Mouse (Mus musculus) forebrain, embryonic 14.5 days (tissue): ENCODE results near the gene Glp2r. TPM values are rescaled to one million over a fixed set of nuclear protein-coding genes. Genes with fewer than 3 reads are reported as not detected.

Experiments used
- ATAC-seq: fragments of 200-750 bp; cut with Nextera tagmentation; 2 replicates; pipeline ENCODE4 v1.8.0; 2017; ENCODE audit warnings: mild to moderate bottlenecking, moderate library complexity
- DNase-seq: peaks from one replicate; pipeline ENCODE4 v3.0.0-alpha.2; 2015; ENCODE audit warnings: low spot score
- H3K27ac ChIP-seq: fragments of 300-500 bp; sonication (generic); 2 replicates; pipeline ENCODE4 v1.5.1; 2014; ENCODE audit warnings: low read depth, mild to moderate bottlenecking, control low read depth, low read length, moderate library complexity
- H3K27me3 ChIP-seq: fragments of 300-500 bp; sonication (generic); replicated peaks from 2 replicates; pipeline ENCODE4 v1.6.1; 2014; ENCODE audit warnings: low read length, control low read depth, mixed read lengths; ENCODE audit not compliant: control insufficient read depth, insufficient read depth
- H3K36me3 ChIP-seq: fragments of 300-500 bp; sonication (generic); 2 replicates; pipeline ENCODE4 v1.6.1; 2014; ENCODE audit warnings: low read length, control low read depth; ENCODE audit not compliant: control insufficient read depth, insufficient read depth
- H3K4me1 ChIP-seq: fragments of 300-500 bp; sonication (generic); 2 replicates; pipeline ENCODE4 v1.6.1; 2014; ENCODE audit warnings: antibody characterized with exemption, low read length, control low read depth; ENCODE audit not compliant: control insufficient read depth, insufficient read depth
- H3K4me2 ChIP-seq: fragments of 300-500 bp; sonication (generic); 2 replicates; pipeline ENCODE4 v1.6.1; 2014; ENCODE audit warnings: mild to moderate bottlenecking, control low read depth, low read length
- H3K4me3 ChIP-seq: fragments of 300-500 bp; sonication (generic); 2 replicates; pipeline ENCODE4 v1.5.1; 2014; ENCODE audit warnings: low read depth, low read length, control low read depth
- H3K9ac ChIP-seq: fragments of 300-500 bp; sonication (generic); 2 replicates; pipeline ENCODE4 v1.6.1; 2014; ENCODE audit warnings: mild to moderate bottlenecking, low read length, control low read depth, moderate library complexity
- H3K9me3 ChIP-seq: fragments of 300-500 bp; sonication (generic); replicated peaks from 2 replicates; pipeline ENCODE4 v1.6.1; 2016; ENCODE audit warnings: low read length, control low read depth, mixed read lengths; ENCODE audit not compliant: control insufficient read depth
- WGBS: fragments of 180-500 bp; shearing (Covaris S2); extraction: QIAGEN DNeasy Blood & Tissue Kit; methylation state at CpG from one replicate; pipeline ENCODE4 v1.1.7; 2014; 5-methylcytosine and 5-hydroxymethylcytosine counted together
- polyA plus RNA-seq: library from polyadenylated mRNA; unstranded; fragments of >200 nt; fragmentation: Nextera tagmentation; extraction: Ambion mirVana; gene quantifications from 2 replicates; pipeline ENCODE4 v1.2.1, GENCODE M21; 2014

Gene Glp2r
- polyA plus RNA-seq, 1 experiment from 2014 or later, result 0.05 TPM

DNA sequence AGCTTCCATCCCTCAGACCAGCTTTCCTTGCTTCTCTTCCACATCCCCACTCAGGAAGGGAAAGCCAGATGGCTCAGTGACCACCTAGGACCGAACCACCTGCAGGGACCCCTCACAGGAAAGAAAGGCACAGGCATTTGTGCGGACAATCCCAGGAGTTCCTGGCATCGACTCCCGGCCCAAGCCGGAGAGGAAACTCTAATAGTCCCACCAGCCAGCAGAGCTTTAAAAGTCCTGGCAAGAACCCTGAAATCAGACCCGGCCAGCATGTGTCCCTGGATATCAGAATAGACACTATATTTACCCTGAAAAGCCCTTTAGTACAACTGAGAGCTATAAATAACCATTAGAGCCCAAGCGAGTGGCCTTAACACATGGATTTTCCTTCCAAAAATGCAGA is 27.0 kb upstream of the Glp2r start, which contains the start of gene Dhrs7c:
TSS of gene Dhrs7c (plus strand) at position 257 of the 400 bp plus-strand sequence.
- H3K9me3 ChIP-seq, result no peaks in the 10 kb centered on the region

DNA sequence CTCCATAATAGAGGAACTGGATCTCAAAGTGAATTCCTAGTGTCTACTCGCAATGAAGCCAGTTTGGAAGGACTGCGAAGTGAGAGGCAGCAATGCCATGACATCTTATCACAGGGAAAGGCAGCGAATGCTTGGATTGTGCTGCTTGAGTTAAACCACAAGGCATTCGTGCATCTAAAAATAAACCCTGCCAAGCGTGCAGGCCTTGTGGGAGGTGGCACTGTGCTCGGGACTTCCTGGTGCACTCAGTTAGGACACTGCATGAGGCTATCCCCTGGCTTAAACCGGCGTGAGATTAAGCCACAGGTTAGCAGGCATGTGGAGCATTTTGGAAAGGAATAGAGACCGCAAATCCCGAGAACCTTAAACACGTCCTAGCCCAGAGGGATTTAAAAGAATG is 19.2 kb upstream of the Glp2r start:
- Histone ChIP-seq H3K9ac (no peak overlapping the region), H3K4me2 (no peak overlapping the region), H3K4me3 (no peak overlapping the region), H3K9me3 (no peaks in the 10 kb centered on the region), H3K4me1 (no peaks in the 10 kb centered on the region), H3K36me3 (no peaks in the 10 kb centered on the region), H3K27ac (no peak overlapping the region), H3K27me3 (no peaks in the 10 kb centered on the region)
- 85% methylated on average over 11 of the region's 11 CpGs for WGBS
- ATAC-seq, result no peak
- DNase-seq, result no peak

More for the DNA sequence above, 27.0 kb upstream of the Glp2r start, which contains the start of gene Dhrs7c:
- no peak for ATAC-seq
- H3K27ac ChIP-seq, result no peak within 1 kb of the TSS
- no peaks in the 10 kb centered on the region for H3K36me3 ChIP-seq
- no peak for DNase-seq
- H3K4me2 ChIP-seq, result no peak within 1 kb of the TSS
- no peak within 1 kb of the TSS for H3K9ac ChIP-seq
- H3K4me3 ChIP-seq, result no peak within 1 kb of the TSS
- H3K27me3 ChIP-seq, result no peaks in the 10 kb centered on the region
- no peaks in the 10 kb centered on the region for H3K4me1 ChIP-seq
- WGBS, result 80% methylated on average over 7 of the region's 7 CpGs

DNA sequence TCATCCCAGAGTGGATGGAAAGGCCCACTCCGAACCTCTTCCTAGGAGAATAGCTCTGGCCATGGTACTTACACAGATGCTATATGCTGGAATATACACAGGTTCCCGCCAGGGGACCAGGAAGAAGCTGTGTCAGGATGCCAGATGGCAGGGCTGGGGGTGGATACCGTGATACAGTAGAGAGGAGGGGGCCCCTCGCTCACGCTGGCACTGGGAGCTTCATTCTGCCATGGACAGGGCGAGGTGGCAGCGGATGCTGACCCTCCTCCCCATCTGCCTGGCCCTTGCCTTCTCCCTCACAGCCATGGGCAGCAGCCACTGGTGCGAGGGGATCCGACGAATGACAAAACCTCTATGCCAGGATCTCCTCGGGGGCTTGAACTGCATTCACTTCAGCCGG is 3.4 kb upstream of the Glp2r start, which contains the start of gene Gsg1l2:
TSS of gene Gsg1l2 (plus strand) at position 230 of the 400 bp plus-strand sequence.
- no peaks in the 10 kb centered on the region for H3K27me3 ChIP-seq
- H3K9me3 ChIP-seq, result no peaks in the 10 kb centered on the region
- WGBS, result 78% methylated on average over 12 of the region's 12 CpGs
- H3K27ac ChIP-seq, result no peak within 1 kb of the TSS
- ATAC-seq (no peak), DNase-seq (peak; percentile 13)
- H3K4me3 ChIP-seq, result no peak within 1 kb of the TSS
- H3K4me1 ChIP-seq, result no peaks in the 10 kb centered on the region
- H3K9ac ChIP-seq, result no peak within 1 kb of the TSS
- no peaks in the 10 kb centered on the region for H3K36me3 ChIP-seq
- no peak within 1 kb of the TSS for H3K4me2 ChIP-seq

DNA sequence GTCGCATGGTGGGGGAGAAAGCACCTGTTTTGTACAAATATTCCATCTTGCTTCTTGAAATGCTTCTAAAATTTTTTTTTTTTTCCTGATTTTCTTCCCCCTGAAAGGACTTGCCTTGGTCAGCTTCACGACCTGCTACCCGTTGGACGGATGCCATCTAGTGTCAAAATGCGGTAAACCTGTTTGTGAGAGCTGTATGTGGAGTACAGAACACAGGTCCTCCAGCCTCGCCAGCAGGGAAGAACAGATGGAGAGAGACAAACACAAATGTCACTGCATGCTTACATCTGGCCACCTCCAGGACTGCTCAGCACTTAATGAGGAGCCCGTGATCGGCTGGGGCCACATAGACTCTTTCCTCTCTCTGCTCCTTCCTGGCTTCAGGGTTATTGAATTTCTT is 1.6 kb upstream of the Glp2r start:
- ATAC-seq (peak; percentile 68; the same call in 1 of the 2 replicates), DNase-seq (peak; percentile 86)
- Histone ChIP-seq H3K27ac (no peak overlapping the region), H3K9me3 (no peaks in the 10 kb centered on the region), H3K9ac (no peak overlapping the region), H3K36me3 (no peaks in the 10 kb centered on the region), H3K4me1 (no peaks in the 10 kb centered on the region), H3K27me3 (no peaks in the 10 kb centered on the region), H3K4me3 (no peak overlapping the region), H3K4me2 (no peak overlapping the region)
- 18% methylated on average over 8 of the region's 8 CpGs for WGBS

DNA sequence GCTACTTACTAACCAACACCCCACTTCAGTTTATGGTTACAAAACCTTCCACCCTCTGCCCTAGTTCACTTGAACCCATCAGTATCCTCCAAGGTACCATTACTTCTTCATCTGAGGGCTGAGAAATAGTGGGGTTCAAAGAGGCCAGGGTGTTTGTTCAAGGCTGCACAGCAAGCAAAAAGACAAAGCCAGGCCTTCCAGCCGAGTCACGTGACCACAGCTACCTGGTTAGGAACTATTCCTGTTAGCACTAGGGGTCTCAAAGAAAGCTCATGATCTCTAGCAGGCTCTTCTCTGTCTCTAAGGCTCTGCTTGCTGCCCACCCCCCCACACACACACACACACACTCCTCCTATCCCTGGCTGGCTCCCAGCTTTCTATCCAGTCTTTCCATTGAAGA is 738 bp upstream of the Glp2r start:
- WGBS, result 73% methylated on average over 2 of the region's 2 CpGs
- Histone ChIP-seq H3K36me3 (no peaks in the 10 kb centered on the region), H3K27me3 (no peaks in the 10 kb centered on the region), H3K27ac (no peak overlapping the region), H3K4me3 (no peak overlapping the region), H3K9ac (no peak overlapping the region), H3K4me2 (no peak overlapping the region), H3K9me3 (no peaks in the 10 kb centered on the region), H3K4me1 (no peaks in the 10 kb centered on the region)
- ATAC-seq, result no peak
- peak; percentile 44 for DNase-seq

DNA sequence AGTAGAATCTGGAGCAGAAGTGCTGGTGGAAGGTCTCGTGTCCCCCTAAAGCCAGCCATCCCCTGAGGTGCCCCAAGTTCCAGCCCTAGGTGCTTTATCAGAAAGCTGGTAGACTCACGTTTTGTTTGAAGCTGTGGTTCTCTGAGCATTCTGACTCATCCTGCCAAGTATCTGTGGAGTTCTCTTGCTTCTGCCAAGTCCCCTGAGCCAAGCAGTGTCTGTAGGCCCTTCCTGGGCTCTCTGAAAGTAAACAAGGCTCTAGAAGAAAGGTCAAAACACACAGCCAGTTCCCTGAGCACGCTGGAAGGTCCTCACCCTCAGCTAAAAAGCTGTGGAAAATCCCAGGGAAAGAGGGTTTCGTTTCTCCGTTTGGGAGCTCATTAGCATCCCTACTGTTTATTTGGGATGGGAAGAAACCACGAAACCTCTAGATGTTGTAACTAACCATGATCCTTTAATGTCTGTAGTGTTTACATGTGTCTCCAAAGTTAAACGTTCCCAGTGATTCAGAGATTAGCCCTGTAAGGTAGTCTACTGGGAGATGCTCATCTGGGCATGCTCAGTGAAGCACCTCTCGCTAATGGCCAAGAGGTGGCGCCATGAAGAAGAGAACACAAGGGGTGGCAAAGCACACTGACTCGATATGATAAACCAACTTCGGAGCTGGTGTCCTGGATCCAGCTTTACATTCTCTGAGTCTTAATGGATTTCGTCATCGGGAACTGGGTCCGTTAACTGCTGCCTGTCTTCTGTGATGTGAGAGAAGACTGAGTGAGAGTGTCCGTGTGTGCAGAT is 13.4 kb downstream of the Glp2r start:
- no peaks in the 10 kb centered on the region for H3K9me3 ChIP-seq

DNA sequence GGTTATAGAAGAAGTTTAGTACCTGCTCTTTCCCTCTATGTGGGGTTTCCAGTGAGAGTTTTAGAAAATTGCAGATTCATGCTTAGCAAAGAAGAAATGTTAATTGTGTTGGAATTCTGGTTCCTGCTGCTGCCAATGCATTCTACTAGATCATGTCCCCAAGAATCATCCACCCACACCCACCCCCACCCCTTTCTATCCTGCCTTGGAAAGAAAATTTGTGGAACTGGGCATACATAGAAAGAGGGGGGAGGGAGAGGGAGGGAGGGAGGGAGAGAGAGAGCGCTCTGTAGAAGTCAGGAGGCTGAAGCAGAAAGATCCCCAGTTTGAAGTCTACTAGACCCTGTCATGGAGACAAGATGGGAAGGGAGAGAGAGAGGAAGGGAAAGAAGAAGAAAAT is 14.7 kb downstream of the Glp2r start:
- ATAC-seq (no peak), DNase-seq (no peak)
- H3K36me3 ChIP-seq, result no peaks in the 10 kb centered on the region
- H3K4me3 ChIP-seq, result no peak overlapping the region
- no peaks in the 10 kb centered on the region for H3K4me1 ChIP-seq
- H3K9ac ChIP-seq, result no peak overlapping the region
- no peak overlapping the region for H3K4me2 ChIP-seq
- 90% methylated on average over 1 of the region's 1 CpGs for WGBS
- H3K27ac ChIP-seq, result no peak overlapping the region
- no peaks in the 10 kb centered on the region for H3K9me3 ChIP-seq
- H3K27me3 ChIP-seq, result no peaks in the 10 kb centered on the region

More for the DNA sequence above, 13.4 kb downstream of the Glp2r start:
- no peak for DNase-seq
- 74% methylated on average over 15 of the region's 15 CpGs for WGBS
- H3K36me3 ChIP-seq, result no peaks in the 10 kb centered on the region
- no peak overlapping the region for H3K4me3 ChIP-seq
- ATAC-seq, result no peak
- H3K27me3 ChIP-seq, result no peaks in the 10 kb centered on the region
- H3K9ac ChIP-seq, result no peak overlapping the region
- H3K4me2 ChIP-seq, result no peak overlapping the region
- no peak overlapping the region for H3K27ac ChIP-seq
- H3K4me1 ChIP-seq, result no peaks in the 10 kb centered on the region

DNA sequence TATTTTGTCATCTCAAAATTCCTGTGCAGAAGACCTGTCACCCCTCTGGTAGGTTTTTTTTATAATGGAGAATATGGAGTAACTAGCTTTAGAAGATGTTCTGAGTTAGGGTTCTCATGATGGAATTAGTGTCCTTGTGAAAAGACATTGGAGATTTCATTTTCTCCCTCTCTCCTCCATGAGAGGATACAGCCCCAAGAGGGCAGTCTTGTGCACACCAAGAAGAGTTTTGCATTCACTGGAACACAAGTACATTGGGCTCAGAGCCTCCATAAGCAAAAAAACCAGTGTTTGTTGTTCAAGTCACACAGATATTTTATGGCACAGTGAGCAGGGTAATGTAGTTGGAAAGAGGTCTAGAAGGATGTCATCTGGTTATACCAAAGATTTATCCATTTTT is 29.4 kb downstream of the Glp2r start:
- H3K4me2 ChIP-seq, result no peak overlapping the region
- no peak overlapping the region for H3K4me3 ChIP-seq
- H3K4me1 ChIP-seq, result no peaks in the 10 kb centered on the region
- no peak for DNase-seq
- H3K27me3 ChIP-seq, result no peaks in the 10 kb centered on the region
- no peak overlapping the region for H3K27ac ChIP-seq
- no peak for ATAC-seq
- H3K9me3 ChIP-seq, result no peaks in the 10 kb centered on the region
- H3K36me3 ChIP-seq, result no peaks in the 10 kb centered on the region
- H3K9ac ChIP-seq, result no peak overlapping the region

DNA sequence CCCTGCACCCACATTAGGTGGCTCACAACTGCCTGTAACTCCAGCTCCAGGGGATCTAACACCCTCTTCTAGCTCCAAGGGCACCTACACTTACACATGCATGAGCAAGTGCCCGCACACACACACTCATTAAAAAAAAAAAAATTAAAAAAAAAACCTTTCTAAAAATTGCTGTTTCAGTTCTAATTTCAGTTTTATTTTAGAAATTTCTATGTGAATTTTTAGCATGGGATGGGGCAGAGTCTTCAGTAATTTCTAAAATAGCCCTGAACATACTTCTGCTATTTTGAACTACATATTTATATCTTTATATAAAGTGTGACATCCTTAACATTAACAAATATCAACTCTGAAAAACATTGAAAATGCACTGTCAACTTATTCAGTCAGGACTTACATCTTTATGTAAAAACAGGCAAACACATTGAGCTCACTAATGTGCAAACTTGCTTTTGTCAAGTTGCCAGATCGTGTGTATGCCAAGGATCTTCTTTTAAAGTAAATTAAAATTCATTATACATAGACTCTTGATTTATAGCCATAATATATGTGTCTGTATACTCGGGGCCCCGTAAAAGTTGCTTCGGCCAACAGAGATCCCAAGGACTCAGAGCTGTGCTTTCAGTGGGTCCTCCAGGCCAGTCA is 32.0 kb downstream of the Glp2r start:
- H3K9ac ChIP-seq, result no peak overlapping the region
- no peak overlapping the region for H3K4me2 ChIP-seq
- no peak overlapping the region for H3K27ac ChIP-seq
- no peaks in the 10 kb centered on the region for H3K9me3 ChIP-seq
- no peaks in the 10 kb centered on the region for H3K4me1 ChIP-seq
- H3K36me3 ChIP-seq, result no peaks in the 10 kb centered on the region
- H3K27me3 ChIP-seq, result no peaks in the 10 kb centered on the region
- 92% methylated on average over 5 of the region's 5 CpGs for WGBS
- DNase-seq, result peak; percentile 56
- no peak for ATAC-seq
- H3K4me3 ChIP-seq, result no peak overlapping the region
